Mouse (Mus musculus): Measurements from ENCODE around the gene Il21r. TPM values are rescaled to one million over a fixed set of nuclear protein-coding genes. Genes with fewer than 3 reads are reported as not detected.

Gene Il21r
- polyA plus RNA-seq, 1 experiment from 2014 or later: 0.46 TPM

GRCm38 (mm10) chr7:125657511-125657910 is 54.3 kb downstream of the Il21r start:
- Histone ChIP-seq H3K4me3 (ENCODE audit: low read depth, low read length) (no peak overlapping the region), H3K9me3 (ENCODE audit: control insufficient read depth, low read depth, low read length) (no peaks in the 10 kb centered on the region), H3K27ac (ENCODE audit: low read length) (no peak overlapping the region), H3K4me2 (replicated peaks; ENCODE audit: low read depth, low read length) (no peak overlapping the region), H3K27me3 (ENCODE audit: control insufficient read depth, insufficient read depth, low read length) (no peaks in the 10 kb centered on the region), H3K4me1 (ENCODE audit: control insufficient read depth, insufficient read depth, low read length) (no peaks in the 10 kb centered on the region), H3K36me3 (ENCODE audit: control insufficient read depth, insufficient read depth, low read length) (peaks cover 89% of the 10 kb centered on the region), H3K9ac (replicated peaks; ENCODE audit: low read depth, low read length) (no peak overlapping the region)
- ATAC-seq (ENCODE audit: insufficient number of reproducible peaks, insufficient read depth, low FRiP score, low read depth): no peak
- WGBS: 92% methylated on average over 6 of the region's 6 CpGs

GRCm38 (mm10) chr7:125663654-125664053 is 60.4 kb downstream of the Il21r start:
- H3K27ac ChIP-seq (ENCODE audit: low read length): no peak overlapping the region
- H3K4me1 ChIP-seq (ENCODE audit: control insufficient read depth, insufficient read depth, low read length): no peaks in the 10 kb centered on the region
- no peaks in the 10 kb centered on the region for H3K27me3 ChIP-seq (ENCODE audit: control insufficient read depth, insufficient read depth, low read length)
- no peak for ATAC-seq (ENCODE audit: insufficient number of reproducible peaks, insufficient read depth, low FRiP score, low read depth)
- H3K36me3 ChIP-seq (ENCODE audit: control insufficient read depth, insufficient read depth, low read length): peaks cover 96% of the 10 kb centered on the region
- H3K9me3 ChIP-seq (ENCODE audit: control insufficient read depth, low read depth, low read length): no peaks in the 10 kb centered on the region
- no peak overlapping the region for H3K4me2 ChIP-seq (replicated peaks; ENCODE audit: low read depth, low read length)
- no peak overlapping the region for H3K4me3 ChIP-seq (ENCODE audit: low read depth, low read length)
- no peak overlapping the region for H3K9ac ChIP-seq (replicated peaks; ENCODE audit: low read depth, low read length)
- WGBS: 67% methylated on average over 3 of the region's 3 CpGs

- no peak overlapping the region for H3K4me3 ChIP-seq (ENCODE audit: low read depth, low read length)
- peaks cover 94% of the 10 kb centered on the region for H3K36me3 ChIP-seq (ENCODE audit: control insufficient read depth, insufficient read depth, low read length)
- no peak overlapping the region for H3K9ac ChIP-seq (replicated peaks; ENCODE audit: low read depth, low read length)
- no peak for ATAC-seq (ENCODE audit: insufficient number of reproducible peaks, insufficient read depth, low FRiP score, low read depth)
- H3K27me3 ChIP-seq (ENCODE audit: control insufficient read depth, insufficient read depth, low read length): no peaks in the 10 kb centered on the region
- no peaks in the 10 kb centered on the region for H3K4me1 ChIP-seq (ENCODE audit: control insufficient read depth, insufficient read depth, low read length)
- 93% methylated on average over 6 of the region's 6 CpGs for WGBS
- no peak overlapping the region for H3K27ac ChIP-seq (ENCODE audit: low read length)
- H3K9me3 ChIP-seq (ENCODE audit: control insufficient read depth, low read depth, low read length): no peaks in the 10 kb centered on the region
- H3K4me2 ChIP-seq (replicated peaks; ENCODE audit: low read depth, low read length): no peak overlapping the region
These were observed 67.6 kb downstream of the Il21r start for GRCm38 (mm10) chr7:125670865-125671264.

GRCm38 (mm10) chr7:125671396-125671795 is 68.2 kb downstream of the Il21r start:
- no peaks in the 10 kb centered on the region for H3K27me3 ChIP-seq (ENCODE audit: control insufficient read depth, insufficient read depth, low read length)
- H3K9ac ChIP-seq (replicated peaks; ENCODE audit: low read depth, low read length): no peak overlapping the region
- no peaks in the 10 kb centered on the region for H3K4me1 ChIP-seq (ENCODE audit: control insufficient read depth, insufficient read depth, low read length)
- H3K4me2 ChIP-seq (replicated peaks; ENCODE audit: low read depth, low read length): no peak overlapping the region
- WGBS: 84% methylated on average over 8 of the region's 8 CpGs
- no peaks in the 10 kb centered on the region for H3K9me3 ChIP-seq (ENCODE audit: control insufficient read depth, low read depth, low read length)
- no peak overlapping the region for H3K27ac ChIP-seq (ENCODE audit: low read length)
- peaks cover 94% of the 10 kb centered on the region for H3K36me3 ChIP-seq (ENCODE audit: control insufficient read depth, insufficient read depth, low read length)
- ATAC-seq (ENCODE audit: insufficient number of reproducible peaks, insufficient read depth, low FRiP score, low read depth): no peak
- H3K4me3 ChIP-seq (ENCODE audit: low read depth, low read length): no peak overlapping the region

- H3K9ac ChIP-seq (replicated peaks; ENCODE audit: low read depth, low read length): no peak overlapping the region
These were observed 71.7 kb downstream of the Il21r start for GRCm38 (mm10) chr7:125674916-125675315.

GRCm38 (mm10) chr7:125678756-125679155 is 75.5 kb downstream of the Il21r start:
- Histone ChIP-seq H3K4me2 (replicated peaks; ENCODE audit: low read depth, low read length) (no peak overlapping the region), H3K4me3 (ENCODE audit: low read depth, low read length) (no peak overlapping the region), H3K9ac (replicated peaks; ENCODE audit: low read depth, low read length) (no peak overlapping the region), H3K27me3 (ENCODE audit: control insufficient read depth, insufficient read depth, low read length) (no peaks in the 10 kb centered on the region), H3K4me1 (ENCODE audit: control insufficient read depth, insufficient read depth, low read length) (no peaks in the 10 kb centered on the region), H3K9me3 (ENCODE audit: control insufficient read depth, low read depth, low read length) (no peaks in the 10 kb centered on the region), H3K36me3 (ENCODE audit: control insufficient read depth, insufficient read depth, low read length) (peaks cover 85% of the 10 kb centered on the region), H3K27ac (ENCODE audit: low read length) (no peak overlapping the region)
- 91% methylated on average over 8 of the region's 8 CpGs for WGBS
- ATAC-seq (ENCODE audit: insufficient number of reproducible peaks, insufficient read depth, low FRiP score, low read depth): no peak

More at GRCm38 (mm10) chr7:125674916-125675315, 71.7 kb downstream of the Il21r start:
- no peaks in the 10 kb centered on the region for H3K4me1 ChIP-seq (ENCODE audit: control insufficient read depth, insufficient read depth, low read length)
- H3K4me3 ChIP-seq (ENCODE audit: low read depth, low read length): no peak overlapping the region
- H3K27ac ChIP-seq (ENCODE audit: low read length): no peak overlapping the region
- H3K27me3 ChIP-seq (ENCODE audit: control insufficient read depth, insufficient read depth, low read length): no peaks in the 10 kb centered on the region
- no peak for ATAC-seq (ENCODE audit: insufficient number of reproducible peaks, insufficient read depth, low FRiP score, low read depth)
- no peak overlapping the region for H3K4me2 ChIP-seq (replicated peaks; ENCODE audit: low read depth, low read length)
- H3K9me3 ChIP-seq (ENCODE audit: control insufficient read depth, low read depth, low read length): no peaks in the 10 kb centered on the region
- H3K36me3 ChIP-seq (ENCODE audit: control insufficient read depth, insufficient read depth, low read length): peaks cover 93% of the 10 kb centered on the region
- WGBS: 82% methylated on average over 2 of the region's 2 CpGs

- 91% methylated on average over 9 of the region's 9 CpGs for WGBS
- peaks cover 74% of the 10 kb centered on the region for H3K36me3 ChIP-seq (ENCODE audit: control insufficient read depth, insufficient read depth, low read length)
- no peak overlapping the region for H3K4me2 ChIP-seq (replicated peaks; ENCODE audit: low read depth, low read length)
- no peaks in the 10 kb centered on the region for H3K27me3 ChIP-seq (ENCODE audit: control insufficient read depth, insufficient read depth, low read length)
- H3K9me3 ChIP-seq (ENCODE audit: control insufficient read depth, low read depth, low read length): no peaks in the 10 kb centered on the region
- H3K9ac ChIP-seq (replicated peaks; ENCODE audit: low read depth, low read length): no peak overlapping the region
- no peak overlapping the region for H3K27ac ChIP-seq (ENCODE audit: low read length)
- no peak overlapping the region for H3K4me3 ChIP-seq (ENCODE audit: low read depth, low read length)
- H3K4me1 ChIP-seq (ENCODE audit: control insufficient read depth, insufficient read depth, low read length): no peaks in the 10 kb centered on the region
- no peak for ATAC-seq (ENCODE audit: insufficient number of reproducible peaks, insufficient read depth, low FRiP score, low read depth)
These were observed 76.7 kb downstream of the Il21r start for GRCm38 (mm10) chr7:125679936-125680335.

Other genes starting within 250 kb of the Il21r start
- gene Kdm8, start 158.8 kb upstream of the Il21r start, polyA plus RNA-seq (2014; fragmentation: Nextera tagmentation; extraction: Ambion mirVana): 9.9 and 10.2 TPM in 2 replicates
- gene Nsmce1, start 111.8 kb upstream of the Il21r start, polyA plus RNA-seq (2014; fragmentation: Nextera tagmentation; extraction: Ambion mirVana): 133 and 140 TPM in 2 replicates
- gene Il4ra, start 51.3 kb upstream of the Il21r start, polyA plus RNA-seq (2014; fragmentation: Nextera tagmentation; extraction: Ambion mirVana): 6.3 and 7.2 TPM in 2 replicates
- 37.0 and 37.7 TPM in 2 replicates for gene Gtf3c1, start 104.4 kb downstream of the Il21r start, polyA plus RNA-seq (2014; fragmentation: Nextera tagmentation; extraction: Ambion mirVana)
- 9.8 and 11.7 TPM in 2 replicates for gene D430042O09Rik, start 104.5 kb downstream of the Il21r start, polyA plus RNA-seq (2014; fragmentation: Nextera tagmentation; extraction: Ambion mirVana)

Data from stomach, embryonic 14.5 days (tissue).